Mouse (Mus musculus) cerebellum, adult 9-11 months (tissue): ENCODE measurements at regions not wholly inside any gene's neighbourhood (a gene's known extent, or its start where the extent isn't known, plus 50 kb on each side); places are given as distances from the start of the nearest gene placed in this dataset.

Experiments
- DNase-seq: peaks from one replicate; pipeline ENCODE4 v3.0.0; 2022

- no peak for DNase-seq
Observed at GRCm38 (mm10) chr17:73052956-73053355, 54.8 kb upstream of the Lclat1 start.

DNA sequence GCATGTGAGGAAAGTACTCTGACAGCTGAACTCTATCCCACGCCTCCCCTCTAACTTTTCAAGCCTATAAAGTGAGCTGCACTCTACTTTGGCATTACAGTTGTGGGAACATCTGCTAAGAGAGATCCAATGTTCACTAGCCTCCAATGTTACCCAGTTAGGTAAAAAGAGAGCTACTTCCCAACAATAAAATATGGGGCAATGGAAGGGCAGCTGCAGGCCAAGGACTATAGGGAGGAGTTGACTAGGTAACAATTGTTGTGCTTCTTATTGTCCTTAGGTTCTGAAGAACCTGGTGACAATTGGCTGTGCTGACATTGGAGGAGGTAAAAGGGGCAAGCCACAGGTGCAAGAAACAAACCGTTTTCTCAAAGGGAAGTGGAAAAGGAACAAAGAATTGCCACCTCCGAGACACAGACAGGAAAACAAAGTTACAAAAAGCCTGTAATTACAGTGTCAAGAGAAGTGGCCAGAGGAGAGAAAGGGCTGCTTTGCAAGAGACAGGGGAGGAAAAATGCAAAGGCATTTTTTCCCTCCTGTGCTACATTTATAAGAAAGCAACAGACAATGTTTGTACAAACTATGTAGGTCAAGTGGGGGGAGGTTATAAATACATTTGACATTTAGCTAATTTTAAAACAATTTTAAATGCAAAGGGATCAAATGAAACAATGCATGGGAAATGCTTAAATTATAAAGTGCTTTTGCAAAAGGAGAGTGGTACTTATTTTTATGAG, 54.1 kb upstream of the Lclat1 start:
- no peak for DNase-seq

DNA sequence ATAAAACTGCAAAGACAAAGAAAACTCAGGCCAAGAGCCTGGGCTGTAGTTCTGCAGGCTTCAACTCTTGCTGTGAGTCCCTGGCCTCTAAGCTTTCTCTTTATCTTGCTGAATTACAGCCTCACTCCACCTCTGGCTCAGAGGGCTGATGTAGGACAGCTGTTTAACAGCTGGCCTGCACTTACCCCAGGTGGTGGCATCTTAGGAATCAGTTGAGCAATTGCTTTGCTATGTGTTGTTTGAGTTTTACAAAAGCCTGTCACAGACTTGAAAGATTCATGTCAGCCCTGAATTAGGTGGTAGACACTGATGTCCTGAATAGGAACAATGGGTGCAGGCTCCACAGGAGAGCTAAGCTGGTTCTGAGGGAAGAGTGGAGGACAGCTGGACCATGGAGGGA, 53.6 kb upstream of the Lclat1 start:
- no peak for DNase-seq

- no peak for DNase-seq
Observed at GRCm38 (mm10) chr17:73055197-73055596, 52.6 kb upstream of the Lclat1 start.

DNA sequence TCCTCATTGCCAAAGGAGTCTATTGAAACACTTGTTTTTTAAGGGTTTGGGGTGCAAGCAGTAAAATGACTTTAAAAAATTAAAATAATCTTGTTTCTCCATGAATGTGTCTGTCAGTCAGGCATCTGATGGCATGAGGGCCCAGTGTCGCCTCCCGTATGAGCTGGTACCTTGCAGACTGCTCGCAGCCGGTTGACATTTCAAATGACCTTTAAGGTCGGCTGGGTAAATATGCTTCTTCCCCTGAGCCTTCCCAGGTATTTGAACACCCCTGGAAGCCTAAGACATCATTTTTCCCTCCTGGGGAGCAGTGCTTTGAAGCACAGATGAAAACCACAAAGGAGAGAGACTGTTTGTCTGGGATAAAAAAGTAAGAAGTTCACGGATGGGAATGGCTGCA, 52.2 kb upstream of the Lclat1 start:
- DNase-seq = no peak

DNA sequence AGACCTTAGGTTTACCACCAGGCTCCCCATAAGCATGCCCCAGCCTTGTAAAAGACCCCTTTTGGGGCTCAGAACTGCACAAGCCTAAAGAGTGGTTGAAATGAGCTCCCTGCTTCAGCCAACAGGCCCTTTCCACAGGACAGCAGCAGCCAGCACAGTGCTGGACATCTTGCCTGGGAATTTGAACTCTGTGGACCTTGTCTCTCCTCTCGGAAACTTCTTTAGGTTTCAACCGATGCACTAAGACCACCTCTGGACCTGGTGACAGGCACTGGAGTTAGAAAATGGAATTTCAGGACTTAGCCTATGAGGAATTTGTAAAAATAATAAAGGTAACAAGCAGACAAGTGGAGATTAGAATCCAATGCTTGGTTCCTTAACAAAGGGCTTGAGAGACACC, 51.2 kb upstream of the Lclat1 start:
- DNase-seq = no peak
